Mouse (Mus musculus): ENCODE data around the gene Yipf4. TPM values are rescaled to one million over a fixed set of nuclear protein-coding genes. Genes with fewer than 3 reads are reported as not detected.
A peak's percentile ranks its signal among the peaks of the same experiment; 100 is the strongest.
"Not testable (repeated sequence)": the region's sequence is repeated elsewhere in the genome, so short reads cannot be mapped to it uniquely, and the experiment has no call there.

Gene Yipf4
- polyA plus RNA-seq, 1 experiment from 2014 or later: 88.8 TPM

GRCm38 (mm10) chr17:74456825-74457224, 32.5 kb upstream of the Yipf4 start:
- H3K36me3 ChIP-seq (ENCODE audit: control insufficient read depth, insufficient read depth, low read length): no peaks in the 10 kb centered on the region
- no peaks in the 10 kb centered on the region for H3K9me3 ChIP-seq (ENCODE audit: control insufficient read depth, low read length)
- H3K27ac ChIP-seq (replicated peaks): no peak overlapping the region
- TF ChIP-seq EP300 (optimal IDR thresholded peaks at IDR 0.05): no peak
- no peak for TF ChIP-seq CTCF (IDR thresholded peaks at IDR 0.05; ENCODE audit: low read depth)
- no peak overlapping the region for H3K9ac ChIP-seq (ENCODE audit: low read length)
- no peaks in the 10 kb centered on the region for H3K4me1 ChIP-seq (replicated peaks; ENCODE audit: control insufficient read depth, insufficient read depth)
- 91% methylated on average over 5 of the region's 5 CpGs for WGBS
- no peak overlapping the region for H3K4me2 ChIP-seq (replicated peaks; ENCODE audit: low read depth)
- ATAC-seq (ENCODE audit: low FRiP score, low TSS enrichment) (peak; percentile 45; the same call in 1 of the 2 replicates), DNase-seq (ENCODE audit: low spot score) (no peak)
- no peak overlapping the region for H3K4me3 ChIP-seq (ENCODE audit: low read depth, low read length)
- H3K27me3 ChIP-seq (ENCODE audit: control insufficient read depth, insufficient read depth, low read length): no peaks in the 10 kb centered on the region

- peak overlapping the region; percentile 18 for H3K4me2 ChIP-seq (replicated peaks; ENCODE audit: low read depth)
- H3K27ac ChIP-seq (replicated peaks): peak overlapping the region; percentile 76
- H3K27me3 ChIP-seq (ENCODE audit: control insufficient read depth, insufficient read depth, low read length): no peaks in the 10 kb centered on the region
- WGBS: 49% methylated on average over 10 of the region's 10 CpGs
- peak overlapping the region; percentile 28 for H3K4me3 ChIP-seq (ENCODE audit: low read depth, low read length)
- ATAC-seq (ENCODE audit: low FRiP score, low TSS enrichment) (peak; percentile 41; the same call in 1 of the 2 replicates), DNase-seq (ENCODE audit: low spot score) (no peak)
- H3K36me3 ChIP-seq (ENCODE audit: control insufficient read depth, insufficient read depth, low read length): no peaks in the 10 kb centered on the region
- no peaks in the 10 kb centered on the region for H3K4me1 ChIP-seq (replicated peaks; ENCODE audit: control insufficient read depth, insufficient read depth)
- no peaks in the 10 kb centered on the region for H3K9me3 ChIP-seq (ENCODE audit: control insufficient read depth, low read length)
- H3K9ac ChIP-seq (ENCODE audit: low read length): peak overlapping the region; percentile 38
- TF ChIP-seq CTCF (IDR thresholded peaks at IDR 0.05; ENCODE audit: low read depth) (no peak), EP300 (optimal IDR thresholded peaks at IDR 0.05) (no peak)
Observed at GRCm38 (mm10) chr17:74457972-74458677, 31.2 kb upstream of the Yipf4 start.

- ATAC-seq (ENCODE audit: low FRiP score, low TSS enrichment) (peak; percentile 77), DNase-seq (ENCODE audit: low spot score) (peak; percentile 22)
- peak within 1 kb of the TSS; percentile 76 for H3K27ac ChIP-seq (replicated peaks)
- TF ChIP-seq EP300 (optimal IDR thresholded peaks at IDR 0.05) (no peak), CTCF (IDR thresholded peaks at IDR 0.05; ENCODE audit: low read depth) (no peak; the same call in 1 of the 2 replicates)
- H3K36me3 ChIP-seq (ENCODE audit: control insufficient read depth, insufficient read depth, low read length): no peaks in the 10 kb centered on the region
- H3K4me3 ChIP-seq (ENCODE audit: low read depth, low read length): peak within 1 kb of the TSS; percentile 28
- 50% methylated on average over 8 of the region's 8 CpGs for WGBS
- peak within 1 kb of the TSS; percentile 18 for H3K4me2 ChIP-seq (replicated peaks; ENCODE audit: low read depth)
- H3K9me3 ChIP-seq (ENCODE audit: control insufficient read depth, low read length): no peaks in the 10 kb centered on the region
- no peaks in the 10 kb centered on the region for H3K27me3 ChIP-seq (ENCODE audit: control insufficient read depth, insufficient read depth, low read length)
- H3K4me1 ChIP-seq (replicated peaks; ENCODE audit: control insufficient read depth, insufficient read depth): no peaks in the 10 kb centered on the region
- H3K9ac ChIP-seq (ENCODE audit: low read length): peak within 1 kb of the TSS; percentile 38
Observed at GRCm38 (mm10) chr17:74458711-74459408, 30.4 kb upstream of the Yipf4 start, which contains the start of gene Nlrc4. Nlrc4 (minus strand) TSS chr17:74459142.

- peak; percentile 23 for DNase-seq (ENCODE audit: low spot score)
- no peaks in the 10 kb centered on the region for H3K27me3 ChIP-seq (ENCODE audit: control insufficient read depth, insufficient read depth, low read length)
- H3K9me3 ChIP-seq (ENCODE audit: control insufficient read depth, low read length): no peaks in the 10 kb centered on the region
- peak; percentile 92 for ATAC-seq (ENCODE audit: low FRiP score, low TSS enrichment)
- H3K9ac ChIP-seq (ENCODE audit: low read length): no peak overlapping the region
- H3K27ac ChIP-seq (replicated peaks): 0 out of 2 replicates have a peak overlapping the region, but pooled peaks have one; percentile 50
- H3K4me3 ChIP-seq (ENCODE audit: low read depth, low read length): no peak overlapping the region
- no peaks in the 10 kb centered on the region for H3K36me3 ChIP-seq (ENCODE audit: control insufficient read depth, insufficient read depth, low read length)
- H3K4me2 ChIP-seq (replicated peaks; ENCODE audit: low read depth): no peak overlapping the region
- H3K4me1 ChIP-seq (replicated peaks; ENCODE audit: control insufficient read depth, insufficient read depth): no peaks in the 10 kb centered on the region
- TF ChIP-seq EP300 (optimal IDR thresholded peaks at IDR 0.05) (no peak), CTCF (IDR thresholded peaks at IDR 0.05; ENCODE audit: low read depth) (no peak)
Observed at GRCm38 (mm10) chr17:74463510-74463909, 25.8 kb upstream of the Yipf4 start.

- not testable (repeated sequence) for H3K27me3 ChIP-seq (ENCODE audit: control insufficient read depth, insufficient read depth, low read length); H3K27ac ChIP-seq (replicated peaks); DNase-seq (ENCODE audit: low spot score); ATAC-seq (ENCODE audit: low FRiP score, low TSS enrichment); H3K4me2 ChIP-seq (replicated peaks; ENCODE audit: low read depth); H3K36me3 ChIP-seq (ENCODE audit: control insufficient read depth, insufficient read depth, low read length); H3K4me1 ChIP-seq (replicated peaks; ENCODE audit: control insufficient read depth, insufficient read depth); H3K9ac ChIP-seq (ENCODE audit: low read length); H3K9me3 ChIP-seq (ENCODE audit: control insufficient read depth, low read length); H3K4me3 ChIP-seq (ENCODE audit: low read depth, low read length)
- WGBS: 89% methylated on average over 2 of the region's 2 CpGs
Observed at GRCm38 (mm10) chr17:74467981-74468380, 21.3 kb upstream of the Yipf4 start.

- H3K36me3 ChIP-seq (ENCODE audit: control insufficient read depth, insufficient read depth, low read length); DNase-seq (ENCODE audit: low spot score); H3K9me3 ChIP-seq (ENCODE audit: control insufficient read depth, low read length); H3K27me3 ChIP-seq (ENCODE audit: control insufficient read depth, insufficient read depth, low read length); H3K9ac ChIP-seq (ENCODE audit: low read length); H3K4me1 ChIP-seq (replicated peaks; ENCODE audit: control insufficient read depth, insufficient read depth); ATAC-seq (ENCODE audit: low FRiP score, low TSS enrichment); H3K4me3 ChIP-seq (ENCODE audit: low read depth, low read length); H3K27ac ChIP-seq (replicated peaks); H3K4me2 ChIP-seq (replicated peaks; ENCODE audit: low read depth): not testable (repeated sequence)
- WGBS: 77% methylated on average over 6 of the region's 6 CpGs
Observed at GRCm38 (mm10) chr17:74470133-74470532, 19.2 kb upstream of the Yipf4 start.
